Mouse (Mus musculus): ENCODE data around the gene Arl15.

Arl15 gene

GRCm38 (mm10) chr13:114142826-114143225 is 348.5 kb downstream of the Arl15 start:
- no peak for DNase-seq (ENCODE audit: low read depth, low spot score)

- no peak for DNase-seq (ENCODE audit: low read depth, low spot score)
Observed at GRCm38 (mm10) chr13:114143247-114143646, 348.9 kb downstream of the Arl15 start.

- no peak for DNase-seq (ENCODE audit: low read depth, low spot score)
Observed at GRCm38 (mm10) chr13:114144052-114145046, 350.0 kb downstream of the Arl15 start.

- DNase-seq (ENCODE audit: low read depth, low spot score) = no peak
Observed at GRCm38 (mm10) chr13:114145249-114145648, 350.9 kb downstream of the Arl15 start.

GRCm38 (mm10) chr13:114150856-114151697 is 356.8 kb downstream of the Arl15 start:
- DNase-seq (ENCODE audit: low read depth, low spot score) = no peak

GRCm38 (mm10) chr13:114151698-114152069 is 357.4 kb downstream of the Arl15 start:
- no peak for DNase-seq (ENCODE audit: low read depth, low spot score)

GRCm38 (mm10) chr13:114156689-114157088 is 362.4 kb downstream of the Arl15 start:
- DNase-seq (ENCODE audit: low read depth, low spot score) = no peak

GRCm38 (mm10) chr13:114158111-114158730 is 363.9 kb downstream of the Arl15 start:
- peak; percentile 70 for DNase-seq (ENCODE audit: low read depth, low spot score)

GRCm38 (mm10) chr13:114159634-114160391 is 365.5 kb downstream of the Arl15 start:
- DNase-seq (ENCODE audit: low read depth, low spot score) = no peak

GRCm38 (mm10) chr13:114162753-114163152 is 368.4 kb downstream of the Arl15 start:
- DNase-seq (ENCODE audit: low read depth, low spot score) = no peak

GRCm38 (mm10) chr13:114165616-114166015 is 371.3 kb downstream of the Arl15 start:
- no peak for DNase-seq (ENCODE audit: low read depth, low spot score)

GRCm38 (mm10) chr13:114166439-114167183 is 372.3 kb downstream of the Arl15 start:
- DNase-seq (ENCODE audit: low read depth, low spot score) = no peak

GRCm38 (mm10) chr13:114170061-114170460 is 375.8 kb downstream of the Arl15 start:
- no peak for DNase-seq (ENCODE audit: low read depth, low spot score)

GRCm38 (mm10) chr13:114171465-114171864 is 377.2 kb downstream of the Arl15 start:
- no peak for DNase-seq (ENCODE audit: low read depth, low spot score)

GRCm38 (mm10) chr13:114188107-114188506 is 393.8 kb downstream of the Arl15 start:
- DNase-seq (ENCODE audit: low read depth, low spot score) = no peak

- no peak for DNase-seq (ENCODE audit: low read depth, low spot score)
Observed at GRCm38 (mm10) chr13:114188801-114189200, 394.5 kb downstream of the Arl15 start.

- no peak for DNase-seq (ENCODE audit: low read depth, low spot score)
Observed at GRCm38 (mm10) chr13:114189441-114189840, 395.1 kb downstream of the Arl15 start.

GRCm38 (mm10) chr13:114190898-114191297 is 396.6 kb downstream of the Arl15 start:
- DNase-seq (ENCODE audit: low read depth, low spot score) = peak; percentile 24

GRCm38 (mm10) chr13:114198252-114198799 is 404.0 kb downstream of the Arl15 start:
- no peak for DNase-seq (ENCODE audit: low read depth, low spot score)

GRCm38 (mm10) chr13:114199746-114200145 is 405.4 kb downstream of the Arl15 start:
- DNase-seq (ENCODE audit: low read depth, low spot score) = no peak

Measured in skeletal muscle tissue, adult 2 months (tissue).